Mouse (Mus musculus) MEL (cell line): Measurements from ENCODE around the gene Mertk.

Experiments used
- CHD2 ChIP-seq: IDR thresholded peaks from 2 replicates; pipeline ENCODE4 v1.6.1; 2011; ENCODE audit warnings: low read length, improper control_type of control experiment
- CTCF ChIP-seq, 3 experiments: IDR thresholded peaks in 2 of 3; conservative IDR thresholded peaks in 1 of 3; 2 replicates each; pipeline ENCODE4 v1.5.1; 2011 to 2012; ENCODE audit warnings: low read length in 3 of 3, low read depth in 2 of 3, mild to moderate bottlenecking in 2 of 3, improper control_type of control experiment in 1 of 3, inconsistent platforms in 1 of 3, mixed read lengths in 1 of 3, moderate library complexity in 1 of 3; ENCODE audit not compliant: control insufficient read depth in 1 of 3, insufficient read depth in 1 of 3, poor library complexity in 1 of 3, severe bottlenecking in 1 of 3
- MAX ChIP-seq: IDR thresholded peaks from 2 replicates; pipeline ENCODE4 v1.6.1; 2011; ENCODE audit warnings: low read length, improper control_type of control experiment
- POLR2A ChIP-seq, 2 experiments: IDR thresholded peaks; 2 replicates each; pipeline ENCODE4 v1.6.1; 2011 to 2012; ENCODE audit warnings: low read length in 2 of 2, mild to moderate bottlenecking in 2 of 2, control low read depth in 1 of 2, improper control_type of control experiment in 1 of 2, low read depth in 1 of 2, moderate library complexity in 1 of 2; ENCODE audit not compliant: control insufficient read depth in 1 of 2, insufficient read depth in 1 of 2, poor library complexity in 1 of 2
- POLR2AphosphoS5 ChIP-seq: IDR thresholded peaks from 2 replicates; pipeline ENCODE4 v1.6.1; 2012; ENCODE audit warnings: low read depth, borderline replicate concordance, mild to moderate bottlenecking, inconsistent platforms, low read length, moderate library complexity, mixed read lengths
- TAL1 ChIP-seq: IDR thresholded peaks from 2 replicates; pipeline ENCODE4 v1.6.1; 2012; ENCODE audit warnings: mild to moderate bottlenecking, inconsistent platforms, low read length, moderate library complexity, mixed read lengths
- TCF12 ChIP-seq: IDR thresholded peaks from 2 replicates; pipeline ENCODE4 v1.6.1; 2014; ENCODE audit warnings: low read depth, mild to moderate bottlenecking, inconsistent platforms, low read length, improper control_type of control experiment, moderate library complexity
- UBTF ChIP-seq: IDR thresholded peaks from 2 replicates; pipeline ENCODE4 v1.6.1; 2012; ENCODE audit warnings: low read depth, mild to moderate bottlenecking, inconsistent platforms, low read length, improper control_type of control experiment, moderate library complexity, borderline replicate concordance; ENCODE audit not compliant: insufficient read depth

GRCm38 (mm10) chr2:128712940-128713339, 14.2 kb downstream of the Mertk start:
- TF ChIP-seq POLR2A (IDR thresholded peaks at IDR 0.05; ENCODE audit: control insufficient read depth in 1 of 2, insufficient read depth in 1 of 2, low read depth in 1 of 2, low read length in 2 of 2, poor library complexity in 1 of 2) (no peak), UBTF (no peak), CTCF (IDR thresholded peaks at IDR 0.05 in 2 of 3, conservative IDR thresholded peaks at IDR 0.05 in 1 of 3; ENCODE audit: control insufficient read depth in 1 of 3, insufficient read depth in 1 of 3, low read depth in 2 of 3, low read length in 3 of 3, poor library complexity in 1 of 3, severe bottlenecking in 1 of 3) (no peak), MAX (no peak), CHD2 (no peak), TCF12 (no peak), TAL1 (no peak), POLR2AphosphoS5 (no peak)
